Mouse (Mus musculus) MEL (cell line): ENCODE measurements around the gene Ate1. TPM values are rescaled to one million over a fixed set of nuclear protein-coding genes. Genes with fewer than 3 reads are reported as not detected.

Source experiments
- DNase-seq: peaks from one replicate; pipeline ENCODE4 v3.0.0; 2011; ENCODE audit warnings: low read depth, low spot score
- H3K27ac ChIP-seq: 2 replicates; pipeline ENCODE4 v1.5.1; 2012; ENCODE audit warnings: low read depth, mild to moderate bottlenecking, control low read depth, low read length, moderate library complexity; ENCODE audit not compliant: control insufficient read depth
- H3K27me3 ChIP-seq, 2 experiments: fragments of 150-350 bp in 1 of 2; sonication (generic) in 1 of 2; 2 replicates each; pipeline ENCODE4 v1.6.1; 2012; ENCODE audit warnings: low read length in 2 of 2, mild to moderate bottlenecking in 2 of 2, improper control_type of control experiment in 1 of 2, moderate library complexity in 1 of 2; ENCODE audit not compliant: insufficient read depth in 2 of 2, control insufficient read depth in 1 of 2
- H3K36me3 ChIP-seq, 2 experiments: 2 replicates each; pipeline ENCODE4 v1.6.1; 2012 to 2014; ENCODE audit warnings: low read length in 2 of 2, improper control_type of control experiment in 1 of 2, inconsistent platforms in 1 of 2, mild to moderate bottlenecking in 1 of 2; ENCODE audit not compliant: insufficient read depth in 2 of 2, control insufficient read depth in 1 of 2
- H3K4me1 ChIP-seq, 2 experiments: fragments of 150-350 bp in 1 of 2; sonication (generic) in 1 of 2; 2 replicates each; pipeline ENCODE4 v1.6.1; 2012; ENCODE audit warnings: low read length in 2 of 2, improper control_type of control experiment in 1 of 2, mild to moderate bottlenecking in 1 of 2; ENCODE audit not compliant: insufficient read depth in 2 of 2, control insufficient read depth in 1 of 2
- H3K4me3 ChIP-seq, 2 experiments: fragments of 150-350 bp in 1 of 2; sonication (generic) in 1 of 2; 2 replicates each; pipeline ENCODE4 v1.5.1; 2012; ENCODE audit warnings: low read depth in 2 of 2, low read length in 2 of 2, mild to moderate bottlenecking in 2 of 2, moderate library complexity in 2 of 2, control low read depth in 1 of 2, improper control_type of control experiment in 1 of 2; ENCODE audit not compliant: control insufficient read depth in 1 of 2, insufficient read depth in 1 of 2
- H3K79me2 ChIP-seq: 2 replicates; pipeline ENCODE4 v1.6.1; 2012; ENCODE audit warnings: mild to moderate bottlenecking, low read length, moderate library complexity; ENCODE audit not compliant: control insufficient read depth, poor library complexity, insufficient read depth
- H3K9ac ChIP-seq: 2 replicates; pipeline ENCODE4 v1.6.1; 2012; ENCODE audit warnings: low read depth, mild to moderate bottlenecking, control low read depth, low read length, moderate library complexity; ENCODE audit not compliant: control insufficient read depth, poor library complexity, severe bottlenecking
- H3K9me3 ChIP-seq: fragments of 150-350 bp; sonication (generic); replicated peaks from 2 replicates; pipeline ENCODE4 v1.6.1; 2012; ENCODE audit warnings: mild to moderate bottlenecking, low read length, improper control_type of control experiment, moderate library complexity; ENCODE audit not compliant: insufficient read depth
- CHD1 ChIP-seq: IDR thresholded peaks from 2 replicates; pipeline ENCODE4 v1.6.1; 2012; ENCODE audit warnings: low read depth, mild to moderate bottlenecking, inconsistent platforms, low read length, improper control_type of control experiment
- CHD2 ChIP-seq: IDR thresholded peaks from 2 replicates; pipeline ENCODE4 v1.6.1; 2011; ENCODE audit warnings: low read length, improper control_type of control experiment
- ELF1 ChIP-seq: IDR thresholded peaks from 2 replicates; pipeline ENCODE4 v1.6.1; 2014; ENCODE audit warnings: low read depth, mild to moderate bottlenecking, inconsistent platforms, low read length, improper control_type of control experiment, moderate library complexity
- EP300 ChIP-seq, 2 experiments: IDR thresholded peaks; 2 replicates each; pipeline ENCODE4 v1.6.1; 2011; ENCODE audit warnings: improper control_type of control experiment in 2 of 2, low read length in 2 of 2, low read depth in 1 of 2, mild to moderate bottlenecking in 1 of 2
- ETS1 ChIP-seq: IDR thresholded peaks from 2 replicates; pipeline ENCODE4 v1.6.1; 2012; ENCODE audit warnings: low read depth, mild to moderate bottlenecking, inconsistent platforms, low read length, improper control_type of control experiment, moderate library complexity
- GATA1 ChIP-seq: IDR thresholded peaks from 2 replicates; pipeline ENCODE4 v1.6.1; 2011; ENCODE audit warnings: low read depth, low read length, improper control_type of control experiment
- JUND ChIP-seq: IDR thresholded peaks from 2 replicates; pipeline ENCODE4 v1.6.1; 2011; ENCODE audit warnings: low read depth, mild to moderate bottlenecking, improper control_type of control experiment, low read length
- KAT2A ChIP-seq: conservative IDR thresholded peaks from 2 replicates; pipeline ENCODE4 v1.6.1; 2012; ENCODE audit warnings: low read depth, low read length, improper control_type of control experiment, inconsistent platforms
- MAX ChIP-seq: IDR thresholded peaks from 2 replicates; pipeline ENCODE4 v1.6.1; 2011; ENCODE audit warnings: low read length, improper control_type of control experiment
- MAZ ChIP-seq: IDR thresholded peaks from 2 replicates; pipeline ENCODE4 v1.6.1; 2012; ENCODE audit warnings: low read depth, mild to moderate bottlenecking, inconsistent platforms, low read length, improper control_type of control experiment
- MXI1 ChIP-seq: IDR thresholded peaks from 2 replicates; pipeline ENCODE4 v1.6.1; 2011; ENCODE audit warnings: mild to moderate bottlenecking, low read depth, low read length, improper control_type of control experiment
- MYB ChIP-seq: IDR thresholded peaks from 2 replicates; pipeline ENCODE4 v1.6.1; 2011; ENCODE audit warnings: mild to moderate bottlenecking, low read depth, low read length, improper control_type of control experiment
- NRF1 ChIP-seq: IDR thresholded peaks from 2 replicates; pipeline ENCODE4 v1.6.1; 2014; ENCODE audit warnings: low read depth, mild to moderate bottlenecking, inconsistent platforms, low read length, improper control_type of control experiment, moderate library complexity; ENCODE audit not compliant: poor library complexity, insufficient read depth, severe bottlenecking
- POLR2AphosphoS5 ChIP-seq: IDR thresholded peaks from 2 replicates; pipeline ENCODE4 v1.6.1; 2012; ENCODE audit warnings: low read depth, borderline replicate concordance, mild to moderate bottlenecking, inconsistent platforms, low read length, moderate library complexity, mixed read lengths
- RAD21 ChIP-seq: IDR thresholded peaks from 2 replicates; pipeline ENCODE4 v1.6.1; 2011; ENCODE audit warnings: mild to moderate bottlenecking, low read depth, low read length, improper control_type of control experiment
- RCOR1 ChIP-seq: IDR thresholded peaks from 2 replicates; pipeline ENCODE4 v1.6.1; 2012; ENCODE audit warnings: low read depth, mild to moderate bottlenecking, inconsistent platforms, low read length, improper control_type of control experiment
- SIN3A ChIP-seq: IDR thresholded peaks from 2 replicates; pipeline ENCODE4 v1.6.1; 2012; ENCODE audit warnings: low read length, improper control_type of control experiment, inconsistent platforms
- SMC3 ChIP-seq: IDR thresholded peaks from 2 replicates; pipeline ENCODE4 v1.6.1; 2011; ENCODE audit warnings: low read depth, low read length, improper control_type of control experiment
- TAL1 ChIP-seq: IDR thresholded peaks from 2 replicates; pipeline ENCODE4 v1.6.1; 2012; ENCODE audit warnings: mild to moderate bottlenecking, inconsistent platforms, low read length, moderate library complexity, mixed read lengths
- TBP ChIP-seq: IDR thresholded peaks from 2 replicates; pipeline ENCODE4 v1.8.0; 2011; ENCODE audit warnings: low read depth, low read length, improper control_type of control experiment
- TCF12 ChIP-seq: IDR thresholded peaks from 2 replicates; pipeline ENCODE4 v1.6.1; 2014; ENCODE audit warnings: low read depth, mild to moderate bottlenecking, inconsistent platforms, low read length, improper control_type of control experiment, moderate library complexity
- USF1 ChIP-seq: IDR thresholded peaks from 2 replicates; pipeline ENCODE4 v1.6.1; 2014; ENCODE audit warnings: low read depth, mild to moderate bottlenecking, inconsistent platforms, low read length, improper control_type of control experiment, moderate library complexity
- USF2 ChIP-seq, 2 experiments: IDR thresholded peaks; 2 replicates each; pipeline ENCODE4 v1.6.1; 2011 to 2012; ENCODE audit warnings: improper control_type of control experiment in 2 of 2, low read length in 2 of 2, borderline replicate concordance in 1 of 2, inconsistent platforms in 1 of 2, low read depth in 1 of 2, mild to moderate bottlenecking in 1 of 2; ENCODE audit not compliant: insufficient read depth in 1 of 2
- ZKSCAN1 ChIP-seq: IDR thresholded peaks from 2 replicates; pipeline ENCODE4 v1.6.1; 2012; ENCODE audit warnings: low read depth, mild to moderate bottlenecking, inconsistent platforms, low read length, improper control_type of control experiment, moderate library complexity
- ZNF384 ChIP-seq: IDR thresholded peaks from 2 replicates; pipeline ENCODE4 v1.6.1; 2012; ENCODE audit warnings: low read depth, mild to moderate bottlenecking, inconsistent platforms, low read length, improper control_type of control experiment
- polyA plus RNA-seq, 2 experiments: library from polyadenylated mRNA; stranded (reverse) in 1 of 2; unstranded in 1 of 2; fragments of >175 nt in 1 of 2; fragments of >200 nt in 1 of 2; gene quantifications; 2 replicates each; pipeline versions ENCODE4 v1.2.1 to v1.2.4; 2012; ENCODE audit warnings: low replicate concordance in 2 of 2, low read depth in 1 of 2; ENCODE audit not compliant: insufficient read length in 2 of 2, insufficient read depth in 1 of 2, missing spikeins in 1 of 2
- total RNA-seq: library from RNA; depleted of rRNA; stranded (reverse); fragments of 300-350 nt; gene quantifications from 2 replicates; pipeline ENCODE4 v1.2.3, GENCODE M21; 2012

Ate1 gene
- total and polyA plus RNA-seq, 3 experiments: 21.9 to 28.6 TPM; not detected in 1

DNA sequence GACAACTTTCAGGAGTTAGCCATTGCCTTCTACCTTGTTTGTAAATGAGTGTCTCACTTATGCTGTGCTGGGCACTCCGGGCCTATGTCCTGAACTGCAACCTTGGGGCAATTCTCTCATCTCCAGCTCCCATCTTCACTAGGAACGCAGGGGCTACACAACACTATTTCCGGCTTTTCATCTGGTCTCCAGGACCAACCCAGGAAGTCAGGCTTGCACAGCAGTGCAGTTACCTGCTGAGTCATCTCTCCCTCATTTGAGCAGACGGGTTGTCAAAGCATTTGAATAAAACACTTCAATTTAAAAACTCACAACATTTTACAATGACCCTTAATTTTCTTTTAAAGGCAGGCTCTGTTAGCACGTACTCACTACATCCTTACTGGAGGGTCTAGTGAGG lies 9.9 kb downstream of the Ate1 start:
- no peak overlapping the region for H3K9ac ChIP-seq
- H3K27ac ChIP-seq: no peak overlapping the region
- H3K4me3 ChIP-seq: no peak overlapping the region
- H3K27me3 ChIP-seq: no peaks in the 10 kb centered on the region
- peaks cover 3 to 30% of the 10 kb centered on the region in 2 experiments for H3K36me3 ChIP-seq
- H3K79me2 ChIP-seq: peaks cover 1% of the 10 kb centered on the region; the same call in 1 of the 2 replicates
- DNase-seq: no peak
- no peaks in the 10 kb centered on the region for H3K9me3 ChIP-seq
- no peaks in the 10 kb centered on the region for H3K4me1 ChIP-seq
- TF ChIP-seq JUND (no peak), USF2 (IDR thresholded peaks at IDR 0.05; ENCODE audit: borderline replicate concordance in 1 of 2, insufficient read depth in 1 of 2, low read depth in 1 of 2, low read length in 2 of 2) (no peak), CHD1 (no peak), MXI1 (no peak), TAL1 (no peak), MAZ (no peak), SMC3 (no peak), SIN3A (no peak), USF1 (no peak), GATA1 (no peak), EP300 (IDR thresholded peaks at IDR 0.05; ENCODE audit: low read depth in 1 of 2, low read length in 2 of 2) (no peak), RAD21 (no peak), MYB (no peak), CHD2 (no peak), MAX (no peak)
- TF ChIP-seq, all 39 proteins: peak for 0

GRCm38 (mm10) chr7:130503006-130503405 lies 17.2 kb downstream of the Ate1 start:
- no peak overlapping the region for H3K4me3 ChIP-seq
- no peak for DNase-seq
- H3K27ac ChIP-seq: no peak overlapping the region
- H3K4me1 ChIP-seq: no peaks in the 10 kb centered on the region
- TF ChIP-seq CHD1 (no peak), ZNF384 (no peak)
- no peaks in the 10 kb centered on the region for H3K27me3 ChIP-seq
- no peaks in the 10 kb centered on the region for H3K79me2 ChIP-seq
- peaks cover 0 to 27% of the 10 kb centered on the region in 2 experiments; a peak in 2 of 4 replicates for H3K36me3 ChIP-seq
- H3K9me3 ChIP-seq: no peaks in the 10 kb centered on the region
- no peak overlapping the region for H3K9ac ChIP-seq

DNA sequence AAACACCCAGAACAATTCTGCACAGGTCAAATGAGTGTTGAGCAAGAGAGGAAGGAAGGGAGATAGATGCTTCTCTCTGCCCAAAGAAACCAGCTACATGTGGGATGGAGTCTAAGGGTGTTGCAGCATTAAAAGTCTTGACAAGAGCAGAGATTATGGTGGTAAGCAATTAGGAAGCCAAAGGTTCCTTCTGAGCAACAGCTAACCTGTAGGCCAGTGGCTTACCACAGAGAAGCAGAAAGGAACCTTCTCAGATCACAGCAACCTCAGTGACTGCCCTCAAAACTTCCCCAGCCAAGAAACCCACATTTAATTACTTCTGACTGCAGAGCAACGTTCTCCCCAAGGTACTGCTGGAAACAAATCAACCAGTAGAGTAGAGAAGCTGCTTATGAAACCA lies 18.7 kb downstream of the Ate1 start:
- H3K27ac ChIP-seq: no peak overlapping the region
- no peak for DNase-seq
- H3K36me3 ChIP-seq: peaks cover 0 to 20% of the 10 kb centered on the region in 2 experiments; a peak in 2 of 4 replicates
- H3K27me3 ChIP-seq: no peaks in the 10 kb centered on the region
- no peaks in the 10 kb centered on the region for H3K4me1 ChIP-seq
- no peak overlapping the region for H3K9ac ChIP-seq
- no peak overlapping the region for H3K4me3 ChIP-seq
- TF ChIP-seq NRF1 (no peak), TBP (no peak), KAT2A (no peak), ZKSCAN1 (no peak), MXI1 (no peak), ETS1 (no peak), ELF1 (no peak), CHD2 (no peak), SIN3A (no peak), RCOR1 (no peak), TCF12 (no peak), POLR2AphosphoS5 (no peak)
- H3K79me2 ChIP-seq: no peaks in the 10 kb centered on the region
- H3K9me3 ChIP-seq: no peaks in the 10 kb centered on the region
